Mouse (Mus musculus) heart, postnatal 0 days (tissue): ENCODE measurements at regions not wholly inside any gene's neighbourhood (a gene's known extent, or its start where the extent isn't known, plus 50 kb on each side); places are given as distances from the start of the nearest gene placed in this dataset.

ENCODE experiments used
- ATAC-seq: fragments of 200-750 bp; cut with Nextera tagmentation; 2 replicates; pipeline ENCODE4 v1.8.0; 2017; ENCODE audit warnings: low read depth, moderate number of reproducible peaks, moderate library complexity; ENCODE audit not compliant: insufficient read depth
- DNase-seq: peaks from one replicate; pipeline ENCODE4 v3.0.0-alpha.2; 2016; ENCODE audit warnings: low spot score
- H3K27ac ChIP-seq: fragments of 300-500 bp; sonication (generic); 2 replicates; pipeline ENCODE4 v1.5.1; 2014; ENCODE audit warnings: low read depth, mild to moderate bottlenecking
- H3K27me3 ChIP-seq: fragments of 300-500 bp; sonication (generic); 2 replicates; pipeline ENCODE4 v1.6.1; 2014; ENCODE audit warnings: low read length, mixed read lengths; ENCODE audit not compliant: control insufficient read depth, insufficient read depth
- H3K36me3 ChIP-seq: fragments of 300-500 bp; sonication (generic); replicated peaks from 2 replicates; pipeline ENCODE4 v1.6.1; 2014; ENCODE audit warnings: low read length, mixed read lengths; ENCODE audit not compliant: control insufficient read depth, insufficient read depth
- H3K4me1 ChIP-seq: fragments of 300-500 bp; sonication (generic); 2 replicates; pipeline ENCODE4 v1.6.1; 2014; ENCODE audit warnings: antibody characterized with exemption; ENCODE audit not compliant: control insufficient read depth, insufficient read depth
- H3K4me2 ChIP-seq: fragments of 300-500 bp; sonication (generic); 2 replicates; pipeline ENCODE4 v1.6.1; 2014; ENCODE audit warnings: low read depth, mild to moderate bottlenecking, low read length, moderate library complexity
- H3K4me3 ChIP-seq: fragments of 300-500 bp; sonication (generic); 2 replicates; pipeline ENCODE4 v1.5.1; 2014; ENCODE audit warnings: low read depth, low read length
- H3K9ac ChIP-seq: fragments of 300-500 bp; sonication (generic); replicated peaks from 2 replicates; pipeline ENCODE4 v1.6.1; 2014; ENCODE audit warnings: low read depth, low read length, mixed read lengths
- H3K9me3 ChIP-seq: fragments of 300-500 bp; sonication (generic); replicated peaks from 2 replicates; pipeline ENCODE4 v1.6.1; 2016; ENCODE audit warnings: low read length; ENCODE audit not compliant: control insufficient read depth
- CTCF ChIP-seq: IDR thresholded peaks from 2 replicates; pipeline ENCODE4 v1.5.1; 2016; ENCODE audit warnings: antibody characterized with exemption, control low read depth, low read depth
- EP300 ChIP-seq: IDR thresholded peaks from 2 replicates; pipeline ENCODE4 v1.6.1; 2016; ENCODE audit warnings: antibody characterized with exemption, low read depth
- WGBS: fragments of 180-500 bp; shearing (Covaris S2); extraction: QIAGEN DNeasy Blood & Tissue Kit; methylation state at CpG from one replicate; pipeline ENCODE4 v1.1.7; 2014; 5-methylcytosine and 5-hydroxymethylcytosine counted together

DNA sequence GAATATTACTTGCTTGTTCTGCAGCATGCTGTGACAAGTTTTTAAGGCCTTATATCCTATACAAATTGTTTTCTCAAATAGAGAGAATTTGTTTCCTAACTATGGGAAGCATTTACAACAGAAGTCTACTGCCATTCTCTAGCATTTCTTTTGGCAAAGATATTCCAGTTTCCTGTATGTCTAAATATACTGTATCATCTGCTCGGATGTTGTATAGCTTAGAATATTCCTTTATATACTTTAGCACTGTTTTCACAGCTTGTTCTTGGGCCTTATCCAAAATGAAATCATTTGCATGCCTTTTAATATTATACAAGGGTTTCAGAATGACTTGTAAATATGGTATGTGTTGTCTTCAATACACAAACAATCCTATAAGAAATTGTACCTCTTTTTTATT lies 92.1 kb upstream of the Ins2 start:
- no peak overlapping the region for H3K9ac ChIP-seq
- H3K4me3 ChIP-seq, result no peak overlapping the region
- no peaks in the 10 kb centered on the region for H3K9me3 ChIP-seq
- no peaks in the 10 kb centered on the region for H3K27me3 ChIP-seq
- no peaks in the 10 kb centered on the region for H3K36me3 ChIP-seq
- H3K27ac ChIP-seq, result no peak overlapping the region
- TF ChIP-seq EP300 (no peak), CTCF (no peak)
- no peaks in the 10 kb centered on the region for H3K4me1 ChIP-seq
- DNase-seq (no peak), ATAC-seq (no peak)
- 62% methylated on average over 1 of the region's 1 CpGs for WGBS
- H3K4me2 ChIP-seq, result no peak overlapping the region

DNA sequence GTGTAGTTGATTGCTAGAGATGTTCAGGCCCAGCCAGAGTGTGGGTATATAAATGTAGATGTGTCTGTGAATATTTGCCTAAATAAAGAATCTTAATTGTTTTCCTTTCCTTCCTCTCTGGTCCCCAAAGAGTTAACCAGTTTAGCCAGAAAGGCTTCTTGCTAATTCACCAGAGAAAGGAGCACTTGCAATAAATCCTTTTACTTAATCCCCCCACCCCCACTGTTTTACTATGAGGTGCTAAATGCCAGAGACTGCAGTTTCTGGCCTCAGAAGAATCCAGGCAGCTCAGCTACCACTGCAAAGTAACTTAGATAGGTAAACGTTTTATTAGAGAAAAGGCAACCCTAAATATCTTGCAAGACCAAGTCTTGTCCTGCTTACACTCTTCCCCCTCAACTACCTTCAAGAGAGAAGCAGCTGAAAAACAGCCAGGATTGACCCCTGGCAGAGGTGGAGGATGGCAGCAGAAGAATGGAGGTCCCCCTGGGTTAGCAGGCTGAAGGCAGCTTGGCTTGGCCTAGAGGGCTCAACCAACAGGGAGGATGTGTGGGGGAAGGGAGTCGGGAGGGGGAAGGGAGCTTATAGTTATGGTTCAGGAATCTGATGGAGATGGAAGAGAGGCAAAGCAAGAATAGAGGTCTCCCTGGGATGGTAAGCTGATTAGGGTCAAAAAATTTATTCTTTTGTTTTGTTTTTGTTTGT lies 87.9 kb upstream of the Ins2 start:
- ATAC-seq, result no peak
- Histone ChIP-seq H3K36me3 (no peaks in the 10 kb centered on the region), H3K4me2 (no peak overlapping the region), H3K9ac (no peak overlapping the region), H3K4me1 (no peaks in the 10 kb centered on the region), H3K9me3 (no peaks in the 10 kb centered on the region), H3K4me3 (no peak overlapping the region), H3K27me3 (no peaks in the 10 kb centered on the region), H3K27ac (no peak overlapping the region)
- TF ChIP-seq CTCF (no peak), EP300 (no peak)
- 19% methylated on average over 2 of the region's 2 CpGs for WGBS
- DNase-seq, result no peak

DNA sequence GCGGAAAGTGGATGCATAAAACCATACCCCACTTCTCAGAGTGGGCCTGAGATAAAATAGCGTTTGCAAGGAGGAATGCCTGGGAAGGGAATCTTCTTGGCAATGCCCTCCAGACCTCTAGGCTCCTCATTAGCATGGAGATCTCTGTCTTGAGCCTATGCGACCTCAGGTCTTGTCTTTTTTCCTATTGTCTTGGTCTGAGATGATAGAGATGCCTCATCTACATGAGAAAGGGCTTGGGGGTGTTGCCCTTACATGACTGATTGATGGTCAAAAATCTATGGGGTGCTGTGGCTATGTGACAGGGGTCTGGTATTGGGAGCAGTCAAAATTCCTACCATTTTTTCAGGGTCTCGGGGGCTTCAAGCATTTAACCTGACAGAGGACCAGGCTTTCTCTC lies 67.5 kb upstream of the Ins2 start:
- Histone ChIP-seq H3K27ac (no peak overlapping the region), H3K4me3 (no peak overlapping the region), H3K36me3 (no peaks in the 10 kb centered on the region), H3K27me3 (no peaks in the 10 kb centered on the region), H3K4me2 (no peak overlapping the region), H3K4me1 (no peaks in the 10 kb centered on the region), H3K9me3 (no peaks in the 10 kb centered on the region), H3K9ac (no peak overlapping the region)
- WGBS, result 66% methylated on average over 4 of the region's 4 CpGs
- DNase-seq (no peak), ATAC-seq (no peak)
- no peak for TF ChIP-seq CTCF
- no peak for TF ChIP-seq EP300

DNA sequence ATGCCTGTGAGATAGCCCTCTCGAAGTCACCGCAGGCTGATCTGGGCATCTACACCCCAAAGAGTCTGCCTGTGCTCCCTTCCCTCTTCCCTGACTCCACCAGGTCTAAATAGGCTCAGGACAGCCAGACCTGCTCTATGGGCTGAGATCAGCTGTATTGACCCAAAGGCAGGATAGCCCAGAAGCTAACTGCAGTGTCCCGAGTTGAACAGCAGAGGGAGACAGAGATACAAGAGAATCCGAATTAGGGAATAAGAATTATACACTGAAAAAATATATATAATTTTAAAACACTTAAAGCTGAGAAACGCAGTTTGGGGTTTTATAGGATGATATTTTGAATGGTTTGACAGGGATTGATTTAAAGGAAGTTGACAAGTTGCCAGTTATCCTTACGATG lies 56.2 kb upstream of the Ins2 start:
- H3K27ac ChIP-seq, result no peak overlapping the region
- H3K4me3 ChIP-seq, result no peak overlapping the region
- H3K4me2 ChIP-seq, result no peak overlapping the region
- no peak overlapping the region for H3K9ac ChIP-seq
- no peaks in the 10 kb centered on the region for H3K4me1 ChIP-seq
- 31% methylated on average over 6 of the region's 6 CpGs for WGBS
- no peak for ATAC-seq
- no peaks in the 10 kb centered on the region for H3K27me3 ChIP-seq
- no peaks in the 10 kb centered on the region for H3K9me3 ChIP-seq
- TF ChIP-seq CTCF, result peak; percentile 68
- no peak for TF ChIP-seq EP300
- DNase-seq, result peak; percentile 22
- no peaks in the 10 kb centered on the region for H3K36me3 ChIP-seq

DNA sequence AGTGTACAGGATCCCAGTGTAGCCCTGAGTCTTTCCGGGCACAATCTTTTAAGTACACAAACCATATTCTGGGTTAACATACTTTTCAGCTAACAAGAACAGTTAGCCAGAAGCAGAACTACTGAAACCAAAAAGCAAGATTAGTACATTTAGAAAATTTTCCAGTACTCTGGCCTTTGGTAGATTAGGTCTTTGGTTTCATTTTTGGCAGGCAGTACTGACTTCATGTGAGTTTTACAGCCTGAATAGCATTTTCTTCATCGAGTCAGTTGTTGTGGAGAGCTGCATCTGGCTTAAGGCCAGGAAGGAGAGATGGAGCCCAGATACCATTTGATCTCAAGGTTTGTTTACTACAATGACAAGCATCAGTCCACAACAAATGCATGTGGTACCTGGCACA lies 51.3 kb upstream of the Ins2 start:
- Histone ChIP-seq H3K4me1 (no peaks in the 10 kb centered on the region), H3K27me3 (no peaks in the 10 kb centered on the region), H3K9me3 (no peaks in the 10 kb centered on the region), H3K4me2 (no peak overlapping the region), H3K4me3 (no peak overlapping the region), H3K27ac (no peak overlapping the region), H3K9ac (no peak overlapping the region), H3K36me3 (no peaks in the 10 kb centered on the region)
- TF ChIP-seq EP300 (no peak), CTCF (no peak)
- ATAC-seq (no peak), DNase-seq (no peak)
- 64% methylated on average over 2 of the region's 2 CpGs for WGBS
